Mouse (Mus musculus) lung, postnatal 0 days (tissue): Measurements from ENCODE around the gene Pla2g1b.

ENCODE experiments used
- CTCF ChIP-seq: IDR thresholded peaks from 2 replicates; pipeline ENCODE4 v1.5.1; 2016; ENCODE audit warnings: antibody characterized with exemption, mild to moderate bottlenecking
- EP300 ChIP-seq: IDR thresholded peaks from 2 replicates; pipeline ENCODE4 v1.6.1; 2016; ENCODE audit warnings: antibody characterized with exemption, mild to moderate bottlenecking, control low read depth

DNA sequence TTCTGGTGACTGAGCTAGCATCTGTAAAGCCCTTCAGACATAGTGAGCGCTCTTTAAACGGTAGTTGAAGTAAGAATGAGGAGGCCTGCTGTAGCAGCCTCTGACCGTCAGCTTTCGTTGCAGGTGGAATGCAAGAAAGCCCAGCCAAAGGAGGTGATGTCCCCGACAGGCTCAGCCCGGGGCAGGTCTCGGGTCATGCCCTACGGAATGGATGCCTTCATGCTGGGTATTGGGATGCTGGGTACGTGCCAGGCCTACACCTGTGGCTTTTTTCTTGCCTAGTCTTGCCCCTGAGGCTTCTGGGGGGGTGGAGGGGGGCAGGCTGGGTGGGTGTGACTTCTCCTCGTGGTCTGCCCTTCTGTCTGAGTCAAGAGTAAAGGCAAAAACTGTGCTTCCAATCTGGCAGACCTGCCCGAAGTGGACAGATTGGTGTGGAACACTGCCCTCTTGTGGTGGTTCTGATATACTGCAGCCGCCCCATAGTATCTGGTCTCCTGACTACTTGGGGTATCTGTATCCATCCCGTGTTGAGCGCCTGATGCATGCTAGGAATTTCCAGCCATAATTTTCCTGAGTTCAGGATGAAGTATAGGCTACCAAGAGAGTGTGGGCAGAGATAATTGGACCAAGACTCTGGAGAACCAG is 24.7 kb upstream of the Pla2g1b start:
- TF ChIP-seq CTCF = peak; percentile 89
- TF ChIP-seq EP300 = no peak
